Mouse (Mus musculus): ENCODE measurements around the gene Cdkn2b. TPM values are rescaled to one million over a fixed set of nuclear protein-coding genes. Genes with fewer than 3 reads are reported as not detected.

Gene Cdkn2b
- 23.5 and 68.3 TPM in 2 replicates for polyA plus RNA-seq (2012; rRNA removed)

DNA sequence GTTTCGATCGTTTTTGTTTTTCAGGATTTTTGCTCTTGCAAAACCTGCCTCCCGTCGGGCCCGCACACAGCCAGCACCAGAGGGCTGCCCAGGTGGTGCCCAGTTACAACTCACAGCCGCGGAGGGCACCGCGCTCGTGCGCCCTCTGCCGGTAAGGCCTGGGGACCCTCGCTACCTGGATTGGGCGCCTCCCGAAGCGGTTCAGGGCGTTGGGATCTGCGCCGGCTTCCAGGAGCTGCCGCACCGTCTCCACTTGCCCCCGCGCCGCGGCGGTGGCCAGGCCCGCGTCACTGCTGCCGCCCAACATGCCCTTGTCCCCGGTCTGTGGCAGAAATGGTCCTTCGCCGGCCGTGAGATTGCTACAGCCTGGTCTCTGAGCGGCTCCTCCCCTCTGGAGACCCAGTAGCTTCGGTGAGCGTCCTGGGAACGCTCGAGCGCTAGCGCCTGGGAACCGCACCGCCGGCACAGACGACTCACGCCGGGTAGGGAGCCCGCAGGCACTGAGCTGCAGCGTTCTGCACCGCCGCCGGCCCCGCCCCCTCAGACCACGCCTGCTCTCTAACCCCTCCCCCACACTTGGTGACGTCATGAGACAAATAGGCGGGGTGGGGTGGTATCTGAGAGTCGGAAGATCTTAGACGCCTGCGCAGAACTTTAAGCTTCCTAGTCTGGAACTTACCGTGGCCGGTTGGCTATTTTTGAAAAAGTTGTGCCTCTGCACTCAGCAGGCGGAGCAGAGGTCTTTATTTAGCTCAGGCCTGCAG is at the start of gene Cdkn2b:
Gene Cdkn2b, minus strand, starts transcription at position 549 of the 764 bp plus-strand sequence.

DNA sequence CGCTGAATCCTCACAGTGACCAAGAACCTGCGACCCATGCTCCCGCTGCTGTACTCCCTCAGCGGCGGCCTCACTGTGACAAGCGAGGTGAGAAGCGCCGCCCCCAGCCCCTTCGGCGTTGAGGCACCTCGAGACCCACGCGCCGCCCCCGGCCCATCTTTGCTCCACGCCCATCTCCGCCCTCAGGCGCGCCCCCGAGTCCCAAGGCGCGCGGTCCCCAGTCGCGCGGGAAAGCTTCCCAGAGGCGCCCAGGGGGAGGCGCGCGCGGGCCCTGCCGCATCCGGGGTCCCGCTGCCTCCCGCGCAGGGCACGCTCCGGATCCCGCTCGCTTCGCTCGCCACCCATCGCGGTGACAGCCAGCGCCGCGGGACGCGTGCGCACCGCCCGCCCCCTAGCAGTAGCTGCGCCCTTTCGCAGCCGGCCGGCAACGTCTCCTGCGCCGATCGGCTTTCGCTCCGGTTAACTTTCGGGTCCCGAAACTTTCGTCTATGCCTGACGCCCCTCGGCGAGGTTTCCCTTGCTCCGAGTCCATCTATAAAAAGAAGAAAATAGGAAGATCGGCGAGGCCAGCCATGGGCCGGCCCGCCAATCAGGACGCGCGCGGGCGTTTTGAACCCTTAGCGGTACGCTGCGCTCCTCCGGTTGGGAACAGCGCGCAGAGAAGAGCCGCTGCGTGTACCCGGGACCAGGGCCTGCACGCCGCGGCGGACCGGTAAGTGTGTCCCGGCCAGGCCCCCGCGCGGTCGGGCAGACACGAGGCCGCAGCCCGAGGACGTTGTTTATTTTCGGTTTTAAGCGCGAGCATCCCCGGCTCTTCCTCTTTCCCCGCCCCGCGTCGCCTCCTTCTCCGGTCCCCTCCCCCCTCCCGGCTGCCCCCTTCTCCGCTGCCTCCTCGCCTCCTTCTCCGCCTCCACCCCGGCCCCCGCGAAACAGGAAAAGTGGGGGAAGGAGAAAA is 16.1 kb downstream of the Cdkn2b start, which contains the start of gene Cdkn2a:
Gene Cdkn2a, minus strand, starts transcription at position 168 of the 955 bp plus-strand sequence.

Other genes starting within 250 kb of the Cdkn2b start
- gene Mtap, start 173.9 kb downstream of the Cdkn2b start, polyA plus RNA-seq (2012; rRNA removed) = 0.85 and 1.3 TPM in 2 replicates
- 0.32 and 0.98 TPM in 2 replicates for gene Cdkn2a, start 16.4 kb downstream of the Cdkn2b start, polyA plus RNA-seq (2012; rRNA removed)